Mouse (Mus musculus) CH12.LX (cell line): Measurements from ENCODE around the gene Cog2. TPM values are rescaled to one million over a fixed set of nuclear protein-coding genes. Genes with fewer than 3 reads are reported as not detected.

ENCODE experiments used
- DNase-seq: peaks from one replicate; pipeline ENCODE4 v3.0.0-alpha.2; 2013; ENCODE audit errors: extremely low read depth
- H3K27ac ChIP-seq: 2 replicates; pipeline ENCODE4 v1.5.1; 2012; ENCODE audit warnings: low read depth, mild to moderate bottlenecking, control low read depth, moderate library complexity; ENCODE audit not compliant: insufficient read depth
- H3K27me3 ChIP-seq: replicated peaks from 2 replicates; pipeline ENCODE3; 2012; ENCODE audit warnings: inconsistent platforms
- H3K36me3 ChIP-seq, 2 experiments: replicated peaks in 1 of 2; 2 replicates each; pipeline versions ENCODE3 to v1.6.1; 2012; ENCODE audit warnings: inconsistent platforms in 1 of 2, low read length in 1 of 2, mild to moderate bottlenecking in 1 of 2, mixed read lengths in 1 of 2, moderate library complexity in 1 of 2; ENCODE audit not compliant: control insufficient read depth in 1 of 2, insufficient read depth in 1 of 2
- H3K4me1 ChIP-seq, 2 experiments: 2 replicates each; pipeline ENCODE4 v1.6.1; 2012; ENCODE audit warnings: inconsistent platforms in 1 of 2, moderate library complexity in 1 of 2; ENCODE audit not compliant: insufficient read depth in 2 of 2, control insufficient read depth in 1 of 2
- H3K4me2 ChIP-seq: 2 replicates; pipeline ENCODE4 v1.6.1; 2012; ENCODE audit warnings: low read depth, mild to moderate bottlenecking, control low read depth; ENCODE audit not compliant: poor library complexity, insufficient read depth, severe bottlenecking
- H3K4me3 ChIP-seq, 3 experiments: fragments of 150-350 bp in 1 of 3; sonication (generic) in 1 of 3; replicated peaks in 1 of 3; 2 replicates each; pipeline versions ENCODE3 to v1.5.1; 2011 to 2012; ENCODE audit warnings: low read depth in 2 of 3, low read length in 2 of 3, mild to moderate bottlenecking in 2 of 3, moderate library complexity in 2 of 3, control low read depth in 1 of 3, improper control_type of control experiment in 1 of 3, inconsistent platforms in 1 of 3, mixed read lengths in 1 of 3; ENCODE audit not compliant: poor library complexity in 1 of 3
- H3K79me2 ChIP-seq: replicated peaks from 2 replicates; pipeline ENCODE4 v1.6.1; 2012; ENCODE audit warnings: mild to moderate bottlenecking, moderate library complexity; ENCODE audit not compliant: control insufficient read depth, poor library complexity, insufficient read depth, severe bottlenecking; ENCODE audit errors: extremely low read depth
- H3K9ac ChIP-seq: 2 replicates; pipeline ENCODE4 v1.6.1; 2012; ENCODE audit warnings: low read depth, mild to moderate bottlenecking, control low read depth, moderate library complexity; ENCODE audit not compliant: insufficient read depth
- H3K9me3 ChIP-seq: replicated peaks from 2 replicates; pipeline ENCODE3; 2012; ENCODE audit warnings: low read length, inconsistent platforms, mixed read lengths
- BHLHE40 ChIP-seq: IDR thresholded peaks from 2 replicates; pipeline ENCODE4 v1.6.1; 2011; ENCODE audit warnings: mild to moderate bottlenecking, low read depth, low read length, improper control_type of control experiment
- CTCF ChIP-seq, 2 experiments: IDR thresholded peaks in 1 of 2; conservative IDR thresholded peaks in 1 of 2; 2 replicates each; pipeline ENCODE4 v1.5.1; 2011 to 2012; ENCODE audit warnings: low read depth in 2 of 2, low read length in 2 of 2, improper control_type of control experiment in 1 of 2, inconsistent platforms in 1 of 2, mild to moderate bottlenecking in 1 of 2, moderate library complexity in 1 of 2
- ELF1 ChIP-seq: IDR thresholded peaks from 2 replicates; pipeline ENCODE4 v1.6.1; 2014; ENCODE audit warnings: low read depth, mild to moderate bottlenecking, inconsistent platforms, low read length, improper control_type of control experiment
- HCFC1 ChIP-seq: IDR thresholded peaks from 2 replicates; pipeline ENCODE4 v1.6.1; 2012; ENCODE audit warnings: low read depth, mild to moderate bottlenecking, inconsistent platforms, low read length, improper control_type of control experiment
- KAT2A ChIP-seq: IDR thresholded peaks from 2 replicates; pipeline ENCODE4 v1.6.1; 2012; ENCODE audit warnings: low read length, improper control_type of control experiment, inconsistent platforms; ENCODE audit not compliant: insufficient replicate concordance
- NRF1 ChIP-seq: IDR thresholded peaks from 2 replicates; pipeline ENCODE4 v1.6.1; 2014; ENCODE audit warnings: low read depth, mild to moderate bottlenecking, inconsistent platforms, low read length, improper control_type of control experiment, moderate library complexity
- ZC3H11A ChIP-seq: IDR thresholded peaks from 2 replicates; pipeline ENCODE4 v1.6.1; 2012; ENCODE audit warnings: low read depth, mild to moderate bottlenecking, inconsistent platforms, low read length, improper control_type of control experiment
- ZKSCAN1 ChIP-seq: IDR thresholded peaks from 2 replicates; pipeline ENCODE4 v1.6.1; 2012; ENCODE audit warnings: low read depth, inconsistent platforms, low read length, improper control_type of control experiment, borderline replicate concordance
- ZMIZ1 ChIP-seq: IDR thresholded peaks from 2 replicates; pipeline ENCODE4 v1.6.1; 2012; ENCODE audit warnings: low read depth, mild to moderate bottlenecking, inconsistent platforms, low read length, improper control_type of control experiment
- dilution Hi-C: fragments of 300-500 bp; cut with MboI; formaldehyde crosslinking; loops from 2 replicates; pipeline ENCODE4 v1.14.3; 2020; ENCODE audit warnings: low sequenced_read_pairs; ENCODE audit not compliant: extremely low pct_unique_long_range_greater_than_20kb, extremely low pct_ligation_motif_present
- in situ Hi-C: fragments of 300-500 bp; cut with MboI; formaldehyde crosslinking; loops from 3 replicates; pipeline ENCODE4 v1.14.3; 2019; ENCODE audit warnings: low sequenced_read_pairs, low pct_ligation_motif_present, low pct_unique_long_range_greater_than_20kb, mixed read lengths
- polyA plus RNA-seq: library from polyadenylated mRNA; unstranded; fragments of >175 nt; gene quantifications from 2 replicates; pipeline ENCODE4 v1.2.1, GENCODE M21; 2012; ENCODE audit warnings: low read depth; ENCODE audit not compliant: insufficient read length
- total RNA-seq, 2 experiments: library from RNA; depleted of rRNA; stranded (reverse); fragments of 300-350 nt in 1 of 2; fragments of >200 nt in 1 of 2; gene quantifications; 2 replicates each; pipeline ENCODE4 v1.2.3; 2012 to 2014

Gene Cog2
- total and polyA plus RNA-seq, 3 experiments = 41.8 to 56.7 (median 55.5) TPM

GRCm38 (mm10) chr8:124483356-124484115, 37.0 kb upstream of the Cog2 start:
- TF ChIP-seq CTCF (conservative IDR thresholded peaks at IDR 0.05 in 1 of 2, IDR thresholded peaks at IDR 0.05 in 1 of 2; ENCODE audit: low read depth in 2 of 2, low read length in 2 of 2) (peak; percentile 13 to 28; a peak in 2 of 4 replicates), ZMIZ1 (no peak)
- TF ChIP-seq, all 38 proteins: peak for 1
- Histone ChIP-seq H3K27ac (no peak overlapping the region), H3K9ac (no peak overlapping the region), H3K4me3 (no peak overlapping the region), H3K27me3 (peaks cover 19% of the 10 kb centered on the region), H3K9me3 (peaks cover 4% of the 10 kb centered on the region), H3K36me3 (no peaks in the 10 kb centered on the region), H3K79me2 (no peaks in the 10 kb centered on the region), H3K4me1 (no peaks in the 10 kb centered on the region; a peak in 1 of 4 replicates), H3K4me2 (no peak overlapping the region)
- dilution Hi-C loops = no loop called here
- in situ Hi-C loops = no loop called here
- peak; percentile 4 for DNase-seq

- Histone ChIP-seq H3K4me1 (peaks cover 0 to 6% of the 10 kb centered on the region in 2 experiments; a peak in 1 of 4 replicates), H3K9ac (no peak overlapping the region), H3K27ac (no peak overlapping the region), H3K27me3 (peaks cover 11% of the 10 kb centered on the region), H3K9me3 (peaks cover 2% of the 10 kb centered on the region), H3K79me2 (no peaks in the 10 kb centered on the region), H3K36me3 (no peaks in the 10 kb centered on the region), H3K4me3 (no peak overlapping the region), H3K4me2 (no peak overlapping the region)
- no peak for TF ChIP-seq ELF1
- TF ChIP-seq KAT2A = no peak
- TF ChIP-seq ZKSCAN1 = no peak
- TF ChIP-seq ZMIZ1 = no peak
- dilution Hi-C loops (no loop called here), in situ Hi-C loops (no loop called here)
- peak; percentile 1 for DNase-seq
Observed at GRCm38 (mm10) chr8:124489311-124489710, 31.3 kb upstream of the Cog2 start.

- H3K4me3 ChIP-seq = no peak overlapping the region
- peaks cover 2% of the 10 kb centered on the region for H3K9me3 ChIP-seq
- H3K27me3 ChIP-seq = peaks cover 13% of the 10 kb centered on the region
- no peaks in the 10 kb centered on the region for H3K36me3 ChIP-seq
- H3K4me2 ChIP-seq = no peak overlapping the region
- no peak overlapping the region for H3K9ac ChIP-seq
- no peak overlapping the region for H3K27ac ChIP-seq
- H3K4me1 ChIP-seq = peaks cover 0 to 6% of the 10 kb centered on the region in 2 experiments; a peak in 1 of 4 replicates
- TF ChIP-seq CTCF (conservative IDR thresholded peaks at IDR 0.05 in 1 of 2, IDR thresholded peaks at IDR 0.05 in 1 of 2; ENCODE audit: low read depth in 2 of 2, low read length in 2 of 2) = peak in 1 of 2 experiments; percentile 19; a peak in 2 of 4 replicates
- no peak for TF ChIP-seq HCFC1
- no peak for TF ChIP-seq BHLHE40
- no peak for TF ChIP-seq NRF1
- no peak for TF ChIP-seq ZC3H11A
- H3K79me2 ChIP-seq = no peaks in the 10 kb centered on the region
- dilution Hi-C loops = no loop called here
- no peak for DNase-seq
- in situ Hi-C loops = no loop called here
Observed at GRCm38 (mm10) chr8:124489786-124490185, 30.8 kb upstream of the Cog2 start.
